Mouse (Mus musculus) forebrain, embryonic 11.5 days (tissue): ENCODE data around the gene Rps2. TPM values are rescaled to one million over a fixed set of nuclear protein-coding genes. Genes with fewer than 3 reads are reported as not detected.

Experiments
- ATAC-seq: fragments of 200-750 bp; cut with Nextera tagmentation; replicated peaks from 2 replicates; pipeline ENCODE4 v1.8.0; 2017; ENCODE audit warnings: moderate TSS enrichment; ENCODE audit not compliant: low FRiP score
- DNase-seq: peaks from one replicate; pipeline ENCODE4 v3.0.0-alpha.2; 2017; ENCODE audit warnings: low spot score
- H3K27ac ChIP-seq: fragments of 300-500 bp; sonication (generic); 2 replicates; pipeline ENCODE4 v1.5.1; 2014; ENCODE audit warnings: low read depth, low read length
- H3K27me3 ChIP-seq: fragments of 300-500 bp; sonication (generic); 2 replicates; pipeline ENCODE4 v1.6.1; 2014; ENCODE audit warnings: mild to moderate bottlenecking, low read length, mixed read lengths; ENCODE audit not compliant: control insufficient read depth, insufficient read depth
- H3K36me3 ChIP-seq: fragments of 300-500 bp; sonication (generic); 2 replicates; pipeline ENCODE4 v1.6.1; 2014; ENCODE audit warnings: mild to moderate bottlenecking, low read length, moderate library complexity, mixed read lengths; ENCODE audit not compliant: control insufficient read depth, insufficient read depth
- H3K4me1 ChIP-seq: fragments of 300-500 bp; sonication (generic); replicated peaks from 2 replicates; pipeline ENCODE4 v1.6.1; 2014; ENCODE audit warnings: low read length, mixed read lengths; ENCODE audit not compliant: control insufficient read depth, insufficient read depth
- H3K4me2 ChIP-seq: fragments of 300-500 bp; sonication (generic); 2 replicates; pipeline ENCODE4 v1.6.1; 2014; ENCODE audit warnings: low read depth, mild to moderate bottlenecking, low read length, moderate library complexity, mixed read lengths; ENCODE audit not compliant: severe bottlenecking
- H3K4me3 ChIP-seq: fragments of 300-500 bp; sonication (generic); 2 replicates; pipeline ENCODE4 v1.5.1; 2014; ENCODE audit warnings: low read depth, low read length
- H3K9ac ChIP-seq: fragments of 300-500 bp; sonication (generic); 2 replicates; pipeline ENCODE4 v1.6.1; 2014; ENCODE audit warnings: low read length
- H3K9me3 ChIP-seq: fragments of 300-500 bp; sonication (generic); 2 replicates; pipeline ENCODE4 v1.6.1; 2016; ENCODE audit warnings: low read length, mixed read lengths; ENCODE audit not compliant: control insufficient read depth
- WGBS: fragments of 180-500 bp; shearing (Covaris S2); extraction: QIAGEN DNeasy Blood & Tissue Kit; methylation state at CpG from one replicate; pipeline ENCODE4 v1.1.7; 2014; 5-methylcytosine and 5-hydroxymethylcytosine counted together
- polyA plus RNA-seq: library from polyadenylated mRNA; unstranded; fragments of >200 nt; fragmentation: Nextera tagmentation; extraction: Ambion mirVana; gene quantifications from 2 replicates; pipeline ENCODE4 v1.2.1, GENCODE M21; 2014

Gene Rps2
- polyA plus RNA-seq, 1 experiment from 2014 or later, result 1,407 TPM

DNA sequence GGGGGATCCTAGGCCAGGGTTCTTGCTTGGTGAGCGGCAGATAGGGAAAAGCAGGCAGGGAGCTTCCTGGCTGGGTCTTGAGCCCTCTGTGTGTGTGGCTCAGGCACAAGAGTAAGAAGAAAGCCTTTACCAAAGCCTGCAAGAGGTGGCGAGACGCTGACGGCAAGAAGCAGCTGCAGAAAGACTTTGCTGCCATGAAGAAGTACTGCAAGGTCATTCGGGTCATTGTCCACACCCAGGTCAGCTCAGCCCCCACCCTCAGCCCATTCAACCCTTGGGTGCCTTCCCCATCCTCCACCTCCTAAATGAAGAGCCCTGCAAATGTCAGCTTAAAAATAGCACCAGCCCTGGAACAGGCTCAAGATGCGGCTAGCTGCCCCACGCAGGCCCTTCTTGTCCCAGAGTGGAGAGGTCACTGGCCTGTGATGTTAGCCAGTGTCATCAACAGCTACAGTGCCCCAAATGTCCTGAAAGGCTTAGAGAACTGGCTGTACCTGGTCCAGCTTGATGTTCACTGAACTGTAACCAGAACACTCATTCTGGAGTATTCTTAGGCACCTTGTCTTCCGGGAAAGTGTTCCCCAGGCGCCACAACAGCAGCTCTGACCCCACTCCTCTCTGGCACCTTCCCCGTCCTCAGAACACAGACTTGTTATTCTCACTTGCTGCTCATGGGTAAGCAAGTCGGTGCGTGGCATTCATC is 14.5 kb downstream of the Rps2 start:
- 84% methylated on average over 12 of the region's 12 CpGs for WGBS
- H3K4me2 ChIP-seq, result no peak overlapping the region

DNA sequence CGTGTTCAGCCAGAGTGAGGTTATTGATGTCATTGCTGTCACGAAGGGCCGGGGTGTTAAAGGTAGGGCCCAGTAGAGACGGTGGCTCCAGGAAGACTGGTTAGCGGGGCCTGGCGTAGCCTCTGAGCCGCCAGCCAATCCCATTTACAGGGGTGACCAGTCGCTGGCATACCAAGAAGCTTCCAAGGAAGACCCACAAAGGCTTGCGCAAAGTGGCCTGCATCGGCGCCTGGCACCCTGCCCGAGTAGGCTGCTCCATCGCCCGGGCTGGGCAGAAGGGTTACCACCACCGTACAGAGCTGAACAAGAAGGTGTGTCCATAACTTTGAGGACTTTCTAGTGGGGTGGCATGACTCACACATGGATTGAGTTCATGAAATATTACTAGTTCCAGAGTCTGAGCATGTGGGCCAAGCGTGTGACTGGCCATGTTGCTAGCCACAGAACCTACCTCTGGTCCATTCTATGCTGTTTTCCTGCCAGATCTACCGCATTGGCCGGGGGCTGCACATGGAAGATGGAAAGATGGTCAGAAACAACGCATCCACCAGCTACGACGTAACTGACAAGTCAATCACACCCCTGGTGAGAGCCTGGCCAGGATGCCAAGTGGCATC is 15.6 kb downstream of the Rps2 start:
- Histone ChIP-seq H3K27me3 (no peaks in the 10 kb centered on the region), H3K4me1 (peaks cover 9% of the 10 kb centered on the region; the same call in 1 of the 2 replicates), H3K27ac (no peak overlapping the region), H3K9me3 (no peaks in the 10 kb centered on the region), H3K4me3 (no peak overlapping the region), H3K4me2 (no peak overlapping the region), H3K36me3 (no peaks in the 10 kb centered on the region), H3K9ac (no peak overlapping the region)
- WGBS, result 90% methylated on average over 21 of the region's 21 CpGs
- DNase-seq (no peak), ATAC-seq (no peak)

More for the DNA sequence above, 14.5 kb downstream of the Rps2 start:
- Histone ChIP-seq H3K27me3 (no peaks in the 10 kb centered on the region), H3K9me3 (no peaks in the 10 kb centered on the region), H3K4me3 (no peak overlapping the region), H3K36me3 (no peaks in the 10 kb centered on the region), H3K27ac (no peak overlapping the region), H3K4me1 (peaks cover 9% of the 10 kb centered on the region; the same call in 1 of the 2 replicates), H3K9ac (no peak overlapping the region)
- no peak for ATAC-seq
- DNase-seq, result no peak

DNA sequence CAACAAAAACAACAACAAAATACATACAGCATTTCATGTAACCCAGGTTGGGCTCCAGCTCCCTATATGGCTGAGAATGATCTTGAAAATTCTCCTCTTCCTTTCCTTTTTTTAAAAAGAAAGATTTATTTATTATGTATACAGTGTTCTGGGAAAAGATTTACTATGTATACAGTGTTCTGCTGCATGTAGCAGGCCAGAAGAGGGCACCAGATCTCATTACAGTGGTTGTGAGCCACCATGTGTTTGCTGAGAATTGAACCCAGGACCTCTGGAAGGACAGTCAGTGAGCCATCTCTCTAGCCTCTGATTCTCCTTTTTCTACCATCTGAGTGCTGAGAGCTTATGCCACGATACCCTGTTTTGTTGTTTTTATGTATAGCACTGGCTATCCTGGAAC is 16.6 kb downstream of the Rps2 start:
- H3K36me3 ChIP-seq, result no peaks in the 10 kb centered on the region
- H3K27ac ChIP-seq, result no peak overlapping the region
- no peak overlapping the region for H3K4me3 ChIP-seq
- ATAC-seq (no peak), DNase-seq (no peak)
- no peak overlapping the region for H3K9ac ChIP-seq
- no peaks in the 10 kb centered on the region for H3K9me3 ChIP-seq
- H3K4me1 ChIP-seq, result peaks cover 9% of the 10 kb centered on the region; the same call in 1 of the 2 replicates
- 83% methylated on average over 1 of the region's 1 CpGs for WGBS
- no peak overlapping the region for H3K4me2 ChIP-seq
- H3K27me3 ChIP-seq, result no peaks in the 10 kb centered on the region

DNA sequence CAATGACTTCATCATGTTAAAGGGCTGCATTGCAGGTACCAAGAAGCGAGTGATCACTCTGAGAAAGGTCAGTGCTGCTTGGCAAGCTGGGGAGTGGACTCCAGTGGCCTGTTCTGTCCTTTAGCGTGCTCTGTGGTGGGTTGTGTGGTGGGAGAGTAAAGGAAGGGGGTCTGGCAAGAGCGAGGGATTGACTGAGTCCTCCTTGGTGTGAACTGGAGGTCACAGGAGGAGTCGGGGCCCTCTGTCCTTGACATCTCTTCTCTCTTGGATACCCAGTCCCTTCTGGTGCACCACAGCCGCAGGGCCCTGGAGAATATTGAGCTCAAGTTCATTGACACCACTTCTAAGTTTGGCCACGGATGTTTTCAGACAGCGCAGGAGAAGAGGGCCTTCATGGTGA is 17.5 kb downstream of the Rps2 start:
- Histone ChIP-seq H3K4me2 (no peak overlapping the region), H3K9me3 (no peaks in the 10 kb centered on the region), H3K36me3 (no peaks in the 10 kb centered on the region), H3K4me3 (no peak overlapping the region), H3K9ac (no peak overlapping the region; the same call in 1 of the 2 replicates), H3K27me3 (no peaks in the 10 kb centered on the region), H3K4me1 (peaks cover 9% of the 10 kb centered on the region; the same call in 1 of the 2 replicates), H3K27ac (no peak overlapping the region)
- no peak for DNase-seq
- no peak for ATAC-seq
- WGBS, result 91% methylated on average over 7 of the region's 7 CpGs

DNA sequence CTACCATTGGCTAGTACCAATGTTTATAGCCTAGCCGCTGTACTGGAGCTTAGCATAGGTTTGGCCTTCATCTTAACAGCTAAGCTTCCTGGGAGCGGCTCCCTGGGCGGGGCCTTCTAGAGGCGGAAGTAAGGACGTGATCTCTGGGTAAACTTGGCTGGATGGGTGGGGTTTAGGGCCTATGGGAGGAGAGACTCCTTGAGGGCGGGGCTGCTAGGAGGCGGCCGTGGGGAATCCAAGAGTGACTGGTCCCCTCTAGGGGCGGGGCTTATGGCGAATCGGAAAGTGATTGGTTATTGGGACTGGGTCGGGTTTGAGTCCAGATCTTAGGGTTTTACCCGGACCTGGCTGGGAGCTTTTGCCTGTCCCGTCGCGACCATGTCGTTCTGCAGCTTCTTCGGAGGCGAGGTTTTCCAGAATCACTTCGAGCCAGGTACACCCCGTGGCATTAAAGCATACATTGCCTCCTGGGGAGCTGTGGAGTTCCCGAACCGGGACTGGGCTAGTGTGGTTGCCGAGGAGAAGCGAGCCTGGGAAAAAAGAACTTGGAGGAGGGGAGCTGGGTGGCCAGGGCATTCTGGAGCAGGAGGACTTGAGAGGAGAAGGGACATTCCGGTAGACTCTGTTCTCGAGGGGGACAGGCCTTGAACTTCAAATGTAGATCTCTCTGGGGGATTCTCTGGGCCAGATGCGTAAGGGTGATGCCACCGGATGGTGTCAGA is 18.6 kb downstream of the Rps2 start, which contains the start of gene Msrb1:
TSS of gene Msrb1 (plus strand) at position 313 of the 722 bp plus-strand sequence.
- Histone ChIP-seq H3K9me3 (no peaks in the 10 kb centered on the region), H3K9ac (peak within 1 kb of the TSS; percentile 61), H3K4me1 (peaks cover 9% of the 10 kb centered on the region; the same call in 1 of the 2 replicates), H3K4me3 (peak within 1 kb of the TSS; percentile 55), H3K27me3 (no peaks in the 10 kb centered on the region), H3K36me3 (no peaks in the 10 kb centered on the region), H3K4me2 (peak within 1 kb of the TSS; percentile 81), H3K27ac (no peak within 1 kb of the TSS)
- DNase-seq (peak; percentile 95), ATAC-seq (peak; percentile 97)
- WGBS, result 2% methylated on average over 29 of the region's 29 CpGs

DNA sequence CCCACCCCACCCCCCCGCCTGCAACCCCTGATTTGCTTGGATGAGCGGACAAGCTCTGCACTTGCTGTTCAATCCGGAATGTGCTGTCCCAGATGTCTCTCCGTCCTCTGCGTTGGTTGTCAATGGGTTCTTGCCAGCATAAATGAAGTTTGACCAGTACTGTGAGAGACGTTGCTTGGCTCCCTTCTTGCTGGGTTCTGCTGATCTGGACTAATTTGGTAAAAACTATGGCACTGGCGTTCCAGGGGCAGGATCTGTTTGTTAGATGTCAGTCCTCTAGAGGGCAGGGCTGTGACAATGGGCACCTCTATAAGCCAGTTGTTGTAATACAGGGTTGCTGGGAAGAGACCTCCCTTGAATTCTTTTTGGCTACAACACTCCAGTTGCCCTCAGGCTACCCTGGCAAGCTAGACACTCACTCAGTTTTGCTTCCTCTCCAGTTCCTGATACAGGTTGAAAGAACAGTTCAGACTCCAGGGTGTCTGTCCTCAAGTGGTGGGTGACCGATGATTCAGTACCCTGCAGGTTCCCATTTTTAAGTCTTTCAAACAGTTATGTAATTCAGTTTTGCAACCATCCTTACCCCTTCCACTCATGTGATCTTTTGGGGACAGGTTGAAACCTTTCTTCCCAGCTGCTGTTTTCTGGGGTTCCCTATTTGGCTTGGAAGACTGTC is 19.4 kb downstream of the Rps2 start:
- Histone ChIP-seq H3K27me3 (no peaks in the 10 kb centered on the region), H3K36me3 (no peaks in the 10 kb centered on the region), H3K4me2 (peak overlapping the region; percentile 81), H3K9me3 (no peaks in the 10 kb centered on the region), H3K4me3 (peak overlapping the region; percentile 55), H3K4me1 (peaks cover 9% of the 10 kb centered on the region; the same call in 1 of the 2 replicates), H3K27ac (no peak overlapping the region), H3K9ac (peak overlapping the region; percentile 61; the same call in 1 of the 2 replicates)
- ATAC-seq, result no peak
- no peak for DNase-seq
- 24% methylated on average over 8 of the region's 8 CpGs for WGBS

DNA sequence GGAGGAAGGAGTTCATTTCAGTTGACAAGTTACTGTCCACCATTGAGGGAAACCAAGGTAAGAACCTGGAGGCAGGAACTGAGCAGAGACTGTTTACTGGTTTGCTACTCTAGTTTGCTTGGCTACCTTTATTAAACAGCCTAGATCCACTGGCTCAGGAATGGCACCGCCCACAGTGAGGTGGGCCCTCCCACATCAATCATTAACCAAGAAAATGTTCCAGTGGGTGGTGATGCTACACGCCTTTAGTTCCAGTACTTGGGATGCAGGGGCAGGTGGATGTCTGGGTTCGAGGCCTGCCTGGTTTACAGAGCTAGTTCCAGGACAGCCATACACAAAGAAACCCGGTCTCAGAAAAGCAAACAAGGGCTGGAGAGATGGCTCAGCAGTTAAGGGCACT is 20.3 kb downstream of the Rps2 start:
- H3K4me1 ChIP-seq, result peaks cover 9% of the 10 kb centered on the region; the same call in 1 of the 2 replicates
- H3K36me3 ChIP-seq, result no peaks in the 10 kb centered on the region
- no peak overlapping the region for H3K27ac ChIP-seq
- no peaks in the 10 kb centered on the region for H3K9me3 ChIP-seq
- ATAC-seq (no peak), DNase-seq (no peak)
- WGBS, result 87% methylated on average over 4 of the region's 4 CpGs
- H3K4me3 ChIP-seq, result no peak overlapping the region
- H3K9ac ChIP-seq, result no peak overlapping the region
- no peaks in the 10 kb centered on the region for H3K27me3 ChIP-seq
- no peak overlapping the region for H3K4me2 ChIP-seq

DNA sequence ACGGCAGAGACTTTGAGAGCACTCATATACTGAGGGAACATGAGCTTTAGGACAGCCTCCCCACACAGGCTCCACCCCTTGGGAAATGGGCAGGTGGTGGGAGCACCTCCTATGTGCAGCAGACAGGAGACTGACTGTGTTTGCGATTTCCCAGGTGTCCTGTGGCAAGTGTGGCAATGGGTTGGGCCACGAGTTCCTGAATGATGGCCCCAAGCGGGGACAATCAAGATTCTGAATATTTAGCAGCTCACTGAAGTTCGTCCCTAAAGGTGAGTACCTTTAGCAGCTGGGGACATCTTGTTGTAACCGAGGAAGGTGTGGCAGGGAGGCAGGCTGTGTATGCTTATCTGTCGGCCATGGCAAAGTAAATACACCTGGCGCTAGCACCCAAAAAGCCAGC is 22.0 kb downstream of the Rps2 start:
- no peak for ATAC-seq
- H3K4me1 ChIP-seq, result peaks cover 9% of the 10 kb centered on the region; the same call in 1 of the 2 replicates
- H3K36me3 ChIP-seq, result no peaks in the 10 kb centered on the region
- H3K27me3 ChIP-seq, result no peaks in the 10 kb centered on the region
- DNase-seq, result no peak
- H3K4me3 ChIP-seq, result no peak overlapping the region
- 85% methylated on average over 8 of the region's 8 CpGs for WGBS
- no peak overlapping the region for H3K9ac ChIP-seq
- H3K9me3 ChIP-seq, result no peaks in the 10 kb centered on the region
- no peak overlapping the region for H3K4me2 ChIP-seq
- H3K27ac ChIP-seq, result no peak overlapping the region
